Mouse (Mus musculus) liver, embryonic 13.5 days (tissue): ENCODE measurements at regions not wholly inside any gene's neighbourhood (a gene's known extent, or its start where the extent isn't known, plus 50 kb on each side); places are given as distances from the start of the nearest gene placed in this dataset.
A peak's percentile ranks its signal among the peaks of the same experiment; 100 is the strongest.

Source experiments
- ATAC-seq: fragments of 200-750 bp; cut with Nextera tagmentation; 2 replicates; pipeline ENCODE4 v1.8.0; 2017; ENCODE audit warnings: low read depth, mild to moderate bottlenecking, moderate number of reproducible peaks, moderate library complexity
- DNase-seq: peaks from one replicate; pipeline ENCODE4 v3.0.0; 2022
- H3K27ac ChIP-seq: fragments of 300-500 bp; sonication (generic); 2 replicates; pipeline ENCODE4 v1.5.1; 2015; ENCODE audit warnings: moderate library complexity, mild to moderate bottlenecking, inconsistent platforms
- H3K27me3 ChIP-seq: fragments of 300-500 bp; sonication (generic); 2 replicates; pipeline ENCODE4 v1.6.1; 2015; ENCODE audit warnings: mild to moderate bottlenecking, inconsistent platforms
- H3K36me3 ChIP-seq: fragments of 300-500 bp; sonication (generic); 2 replicates; pipeline ENCODE4 v1.6.1; 2015; ENCODE audit warnings: mild to moderate bottlenecking, inconsistent platforms
- H3K4me1 ChIP-seq: fragments of 300-500 bp; sonication (generic); replicated peaks from 2 replicates; pipeline ENCODE4 v1.6.1; 2015; ENCODE audit warnings: inconsistent platforms
- H3K4me2 ChIP-seq: fragments of 300-500 bp; sonication (generic); 2 replicates; pipeline ENCODE4 v1.6.1; 2015; ENCODE audit warnings: inconsistent platforms, mild to moderate bottlenecking, moderate library complexity
- H3K4me3 ChIP-seq: fragments of 300-500 bp; sonication (generic); replicated peaks from 2 replicates; pipeline ENCODE4 v1.5.1; 2015; ENCODE audit warnings: mild to moderate bottlenecking, inconsistent platforms
- H3K9ac ChIP-seq: fragments of 300-500 bp; sonication (generic); 2 replicates; pipeline ENCODE4 v1.6.1; 2015; ENCODE audit warnings: mild to moderate bottlenecking, inconsistent platforms
- H3K9me3 ChIP-seq: fragments of 300-500 bp; sonication (generic); replicated peaks from 2 replicates; pipeline ENCODE4 v1.6.1; 2016; ENCODE audit warnings: inconsistent platforms
- whole genome bisulfite sequencing: fragments of 180-500 bp; shearing (Covaris S2); methylation state at CpG from one replicate; pipeline ENCODE4 v1.1.7; 2015; ENCODE audit not compliant: insufficient replicate concordance; 5-methylcytosine and 5-hydroxymethylcytosine counted together

DNA sequence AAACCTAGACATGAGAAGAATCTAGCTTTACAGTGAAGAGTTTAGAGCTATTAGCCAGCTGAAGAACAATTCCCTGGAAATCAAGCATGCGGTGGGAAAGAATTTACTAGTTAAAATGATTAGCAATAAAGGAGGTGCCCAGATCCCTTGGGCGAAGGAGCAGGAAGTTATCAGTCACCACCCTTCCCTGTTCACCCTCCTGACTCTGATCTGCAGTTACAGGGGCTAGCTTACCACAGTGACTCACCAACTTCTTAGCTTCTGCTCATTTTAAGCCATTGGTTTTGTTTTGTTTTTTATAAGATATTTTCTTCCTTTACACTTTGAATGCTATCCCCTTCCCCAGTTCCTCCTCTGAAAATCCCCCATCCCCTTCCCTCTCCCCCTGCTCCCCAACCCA, 183.6 kb downstream of the Gxylt1 start:
- 19% methylated on average over 2 of the region's 2 CpGs for WGBS
- H3K4me3 ChIP-seq: no peak overlapping the region
- DNase-seq (no peak), ATAC-seq (no peak)
- no peak overlapping the region for H3K4me2 ChIP-seq
- H3K4me1 ChIP-seq: peaks cover 22% of the 10 kb centered on the region
- no peaks in the 10 kb centered on the region for H3K36me3 ChIP-seq
- H3K9me3 ChIP-seq: no peaks in the 10 kb centered on the region
- no peaks in the 10 kb centered on the region for H3K27me3 ChIP-seq
- no peak overlapping the region for H3K9ac ChIP-seq
- H3K27ac ChIP-seq: no peak overlapping the region

DNA sequence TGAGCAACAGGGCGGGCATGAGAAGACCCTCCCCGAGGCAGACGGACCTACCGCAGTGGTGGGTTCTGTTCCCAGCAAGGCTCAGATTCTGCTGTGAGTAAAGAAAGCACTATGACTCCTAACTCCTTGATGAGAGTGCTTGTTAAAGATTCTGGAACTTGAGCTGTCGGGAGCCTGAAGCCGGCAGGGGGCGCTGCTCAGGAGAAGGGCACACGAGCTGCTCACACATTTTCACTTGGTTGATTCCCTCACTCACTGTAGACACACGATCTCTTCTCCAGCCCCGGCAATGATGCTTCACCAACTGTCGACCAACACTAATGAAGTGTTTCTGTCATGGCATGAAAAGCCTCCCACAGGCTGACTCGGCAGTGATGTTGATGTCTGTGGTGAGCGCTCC, 185.6 kb downstream of the Gxylt1 start:
- H3K4me3 ChIP-seq: no peak overlapping the region
- H3K36me3 ChIP-seq: no peaks in the 10 kb centered on the region
- 21% methylated on average over 13 of the region's 13 CpGs for WGBS
- ATAC-seq (no peak), DNase-seq (peak; percentile 32)
- no peak overlapping the region for H3K4me2 ChIP-seq
- no peak overlapping the region for H3K9ac ChIP-seq
- no peaks in the 10 kb centered on the region for H3K27me3 ChIP-seq
- H3K4me1 ChIP-seq: peaks cover 12% of the 10 kb centered on the region
- H3K27ac ChIP-seq: no peak overlapping the region
- H3K9me3 ChIP-seq: no peaks in the 10 kb centered on the region

DNA sequence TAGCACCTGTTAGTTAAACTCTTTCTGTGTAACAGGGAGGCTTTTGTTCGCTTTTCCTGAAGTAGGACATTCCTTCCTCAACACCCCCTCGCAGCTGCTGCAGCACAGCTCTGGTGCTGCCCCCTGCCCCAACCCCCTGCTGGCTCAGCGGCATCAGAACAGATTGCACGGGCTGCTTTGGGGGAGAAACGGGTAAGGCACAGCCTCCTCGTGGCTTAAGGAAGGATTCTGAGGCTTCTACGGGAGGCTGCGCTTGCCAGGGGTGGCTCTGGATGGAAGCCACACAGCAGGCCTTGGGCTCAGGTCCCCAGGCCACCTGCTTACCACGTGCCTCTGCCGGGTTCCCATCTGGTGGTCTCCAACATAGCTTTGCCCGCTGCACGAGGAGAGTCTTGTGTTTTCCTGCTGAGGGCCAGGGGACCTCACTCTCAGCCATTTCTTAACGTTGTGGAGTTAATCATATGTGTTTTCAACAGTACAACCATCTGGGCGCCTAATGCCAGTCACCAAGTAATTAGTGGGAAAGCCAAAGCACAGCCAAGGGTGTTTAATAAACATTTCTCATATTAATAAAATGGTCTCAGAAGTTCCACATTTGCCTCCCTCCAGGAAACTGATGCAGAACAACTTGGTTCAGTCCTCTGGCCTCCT, 189.9 kb downstream of the Gxylt1 start:
- no peak overlapping the region for H3K27ac ChIP-seq
- no peaks in the 10 kb centered on the region for H3K9me3 ChIP-seq
- no peaks in the 10 kb centered on the region for H3K27me3 ChIP-seq
- no peak overlapping the region for H3K4me3 ChIP-seq
- ATAC-seq (no peak), DNase-seq (no peak)
- H3K4me1 ChIP-seq: no peaks in the 10 kb centered on the region
- H3K9ac ChIP-seq: no peak overlapping the region
- no peaks in the 10 kb centered on the region for H3K36me3 ChIP-seq
- no peak overlapping the region for H3K4me2 ChIP-seq
- 55% methylated on average over 14 of the region's 14 CpGs for WGBS

DNA sequence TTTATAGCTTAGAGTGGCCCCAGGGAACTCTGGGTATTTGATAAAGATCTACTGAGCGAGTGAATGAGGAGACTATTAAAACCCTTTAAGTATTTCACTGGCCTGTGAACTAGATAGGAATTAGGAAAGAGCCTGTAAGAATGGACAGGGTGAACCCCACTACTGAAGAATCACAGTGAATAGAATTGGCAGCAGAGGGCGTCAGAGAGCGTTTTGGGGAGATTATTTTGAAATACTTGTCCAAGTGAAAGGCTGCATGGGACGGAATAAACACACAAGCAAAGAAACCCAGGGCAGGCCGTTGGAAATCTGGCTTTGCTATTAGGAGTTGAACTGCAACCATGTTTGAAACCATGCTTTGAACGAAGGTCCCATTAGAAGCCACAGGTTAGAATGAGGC, 200.9 kb downstream of the Gxylt1 start:
- H3K27ac ChIP-seq: no peak overlapping the region
- no peak overlapping the region for H3K4me3 ChIP-seq
- H3K9ac ChIP-seq: no peak overlapping the region
- DNase-seq (no peak), ATAC-seq (no peak)
- 42% methylated on average over 6 of the region's 6 CpGs for WGBS
- H3K4me2 ChIP-seq: no peak overlapping the region
- no peaks in the 10 kb centered on the region for H3K4me1 ChIP-seq
- no peaks in the 10 kb centered on the region for H3K9me3 ChIP-seq
- no peaks in the 10 kb centered on the region for H3K36me3 ChIP-seq
- H3K27me3 ChIP-seq: no peaks in the 10 kb centered on the region

DNA sequence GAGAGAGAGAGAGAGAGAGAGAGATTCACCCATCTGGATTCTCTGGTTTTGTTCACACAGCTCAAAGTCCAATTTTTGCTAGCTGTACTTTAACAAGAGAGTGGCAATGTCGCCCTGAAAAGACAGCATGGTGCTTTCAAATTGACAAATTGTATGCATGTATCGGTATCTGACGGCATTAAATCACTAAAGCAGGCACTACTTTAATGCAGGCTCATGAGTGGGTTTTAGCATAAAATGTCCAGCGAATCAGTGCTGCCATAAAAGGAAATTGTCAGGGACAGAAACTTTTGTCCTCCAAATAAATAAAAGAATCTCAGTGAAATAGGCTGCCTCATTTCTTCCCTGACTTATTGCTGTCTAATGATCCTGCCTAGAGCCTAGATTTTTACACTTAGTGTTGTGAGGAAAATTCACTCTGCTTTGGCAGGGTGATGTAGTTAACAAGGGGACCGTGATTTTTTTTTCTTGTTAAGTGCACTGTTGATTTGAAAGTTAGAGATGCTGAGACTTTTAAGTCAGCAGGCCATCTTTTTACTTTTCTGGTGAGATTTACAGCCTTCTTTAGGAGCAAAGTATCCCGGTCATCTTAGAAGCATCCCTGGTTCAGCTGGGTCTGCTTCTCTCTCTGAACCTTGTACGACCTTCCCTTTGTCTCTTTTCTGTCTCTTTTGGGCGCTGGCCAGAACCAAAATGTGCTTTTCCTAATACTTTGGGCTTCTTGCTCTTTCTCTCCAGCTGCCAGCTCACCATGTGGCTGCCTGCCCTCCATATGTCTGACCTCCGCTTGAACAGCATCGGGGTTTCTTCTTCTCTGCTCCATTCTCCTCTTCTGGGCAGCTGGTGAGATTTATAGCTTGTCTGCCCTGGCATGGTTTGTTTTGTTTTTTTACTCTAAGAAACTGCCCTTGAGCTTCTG, 212.5 kb downstream of the Gxylt1 start:
- H3K27me3 ChIP-seq: no peaks in the 10 kb centered on the region
- no peaks in the 10 kb centered on the region for H3K36me3 ChIP-seq
- 60% methylated on average over 10 of the region's 10 CpGs for WGBS
- H3K4me2 ChIP-seq: no peak overlapping the region
- no peaks in the 10 kb centered on the region for H3K9me3 ChIP-seq
- no peak overlapping the region for H3K4me3 ChIP-seq
- DNase-seq (no peak), ATAC-seq (no peak)
- no peak overlapping the region for H3K9ac ChIP-seq
- H3K4me1 ChIP-seq: no peaks in the 10 kb centered on the region
- H3K27ac ChIP-seq: no peak overlapping the region

DNA sequence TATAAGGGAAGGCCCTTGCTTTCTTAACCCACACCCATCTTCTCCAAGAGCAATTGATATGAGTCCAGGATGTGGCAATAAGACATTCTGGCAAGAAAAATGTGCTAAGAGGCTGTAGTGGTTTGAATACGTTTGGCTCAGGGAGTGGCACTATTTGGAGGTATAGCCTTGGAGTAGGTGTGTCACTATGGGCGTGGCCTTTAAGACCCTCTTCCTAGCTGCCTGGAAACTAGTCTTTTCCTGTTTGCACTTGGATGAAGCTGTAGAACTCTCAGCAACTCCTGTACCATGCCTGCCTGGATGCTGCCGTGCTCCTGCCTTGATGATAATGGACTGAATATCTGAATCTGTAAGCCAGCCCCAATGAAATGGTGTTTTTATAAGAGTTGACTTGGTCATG, 221.5 kb downstream of the Gxylt1 start:
- no peaks in the 10 kb centered on the region for H3K36me3 ChIP-seq
- H3K4me1 ChIP-seq: no peaks in the 10 kb centered on the region
- ATAC-seq (no peak), DNase-seq (no peak)
- 63% methylated on average over 3 of the region's 3 CpGs for WGBS
- H3K27ac ChIP-seq: no peak overlapping the region
- no peaks in the 10 kb centered on the region for H3K27me3 ChIP-seq
- H3K9me3 ChIP-seq: peaks cover 3% of the 10 kb centered on the region; the same call in 1 of the 2 replicates
- no peak overlapping the region for H3K4me3 ChIP-seq
- no peak overlapping the region for H3K4me2 ChIP-seq
- H3K9ac ChIP-seq: no peak overlapping the region

DNA sequence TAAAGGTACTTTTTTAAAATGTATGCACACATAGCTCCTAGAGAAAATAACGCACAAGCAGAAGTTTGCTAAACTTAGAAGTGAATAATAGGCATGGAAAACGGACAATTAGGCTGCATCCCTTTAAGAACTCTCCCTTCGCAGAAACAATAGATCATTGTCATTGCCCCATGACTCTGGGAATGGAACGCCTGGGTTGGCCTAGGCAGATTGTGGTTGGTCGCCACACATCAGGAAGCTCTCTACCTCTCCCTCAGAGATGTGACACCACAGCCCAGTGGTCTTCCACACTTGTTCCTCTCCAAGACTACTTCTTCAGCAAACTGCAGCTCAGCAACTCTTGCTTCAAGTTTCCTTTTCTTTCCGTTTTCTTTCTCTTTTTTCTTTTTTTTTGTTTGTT, 247.8 kb downstream of the Gxylt1 start:
- Histone ChIP-seq H3K9ac (no peak overlapping the region), H3K36me3 (no peaks in the 10 kb centered on the region), H3K4me2 (no peak overlapping the region), H3K27me3 (no peaks in the 10 kb centered on the region), H3K4me3 (no peak overlapping the region), H3K4me1 (no peaks in the 10 kb centered on the region), H3K27ac (no peak overlapping the region), H3K9me3 (no peaks in the 10 kb centered on the region)
- ATAC-seq (no peak), DNase-seq (no peak)
- 24% methylated on average over 6 of the region's 6 CpGs for WGBS

DNA sequence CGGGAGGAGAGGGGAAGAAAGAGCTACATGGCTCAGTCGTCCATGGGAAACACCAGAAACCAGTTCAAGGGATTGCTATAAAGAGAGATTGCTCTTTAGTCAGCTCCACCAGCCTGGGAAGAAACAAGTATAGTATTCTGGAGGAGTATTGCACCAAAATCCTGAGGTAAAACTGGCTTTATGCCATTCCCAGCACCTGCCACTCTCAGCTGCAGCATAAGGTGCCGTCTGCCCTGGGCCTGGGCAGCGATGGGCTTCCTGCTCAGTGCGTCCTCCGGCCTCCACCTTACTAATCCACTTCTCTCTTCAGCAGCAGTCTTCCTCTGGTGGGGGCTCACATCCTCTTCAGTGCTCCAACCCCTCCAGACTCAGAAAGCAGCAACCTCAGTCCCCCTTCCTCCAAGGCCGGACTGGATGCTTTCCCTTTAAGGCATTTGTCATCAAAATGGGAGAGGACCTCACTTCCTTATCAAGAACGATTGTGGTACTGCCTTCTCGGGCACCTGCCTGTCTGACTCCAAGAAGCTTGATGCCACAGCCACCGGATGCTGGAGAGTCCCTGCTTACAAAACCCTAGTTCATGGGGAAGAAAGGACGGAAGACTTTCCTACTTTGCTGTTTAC, 248.4 kb downstream of the Gxylt1 start:
- no peak overlapping the region for H3K4me2 ChIP-seq
- H3K9ac ChIP-seq: no peak overlapping the region
- 34% methylated on average over 11 of the region's 11 CpGs for WGBS

DNA sequence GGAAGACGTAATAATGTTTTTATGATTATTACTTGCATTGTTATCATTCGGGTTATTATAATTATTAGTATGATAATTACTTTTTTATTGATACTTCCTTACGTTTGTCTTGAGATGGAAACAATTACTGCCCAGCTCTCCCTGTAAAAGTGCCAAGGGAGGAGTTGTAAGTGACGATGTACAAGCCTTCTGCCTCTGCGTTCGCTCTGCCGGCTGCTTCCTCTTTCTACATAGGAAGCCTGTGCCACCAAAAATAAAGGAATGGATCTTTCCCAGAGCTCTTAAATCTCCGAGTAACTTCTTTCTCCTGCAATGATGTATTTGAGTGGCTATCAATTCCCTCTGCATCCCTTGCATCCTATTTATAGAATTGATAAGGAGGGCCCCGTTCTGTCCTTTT, 249.2 kb downstream of the Gxylt1 start:
- no peak overlapping the region for H3K4me3 ChIP-seq
- H3K27ac ChIP-seq: no peak overlapping the region
- no peaks in the 10 kb centered on the region for H3K4me1 ChIP-seq
- WGBS: 39% methylated on average over 9 of the region's 9 CpGs
- H3K4me2 ChIP-seq: no peak overlapping the region
- H3K27me3 ChIP-seq: no peaks in the 10 kb centered on the region
- no peaks in the 10 kb centered on the region for H3K36me3 ChIP-seq
- no peak for ATAC-seq
- DNase-seq: no peak
- H3K9ac ChIP-seq: no peak overlapping the region
- no peaks in the 10 kb centered on the region for H3K9me3 ChIP-seq

More for the DNA sequence above, 248.4 kb downstream of the Gxylt1 start:
- Histone ChIP-seq H3K4me1 (no peaks in the 10 kb centered on the region), H3K27me3 (no peaks in the 10 kb centered on the region), H3K27ac (no peak overlapping the region), H3K4me3 (no peak overlapping the region), H3K36me3 (no peaks in the 10 kb centered on the region), H3K9me3 (no peaks in the 10 kb centered on the region)
- DNase-seq (no peak), ATAC-seq (no peak)

DNA sequence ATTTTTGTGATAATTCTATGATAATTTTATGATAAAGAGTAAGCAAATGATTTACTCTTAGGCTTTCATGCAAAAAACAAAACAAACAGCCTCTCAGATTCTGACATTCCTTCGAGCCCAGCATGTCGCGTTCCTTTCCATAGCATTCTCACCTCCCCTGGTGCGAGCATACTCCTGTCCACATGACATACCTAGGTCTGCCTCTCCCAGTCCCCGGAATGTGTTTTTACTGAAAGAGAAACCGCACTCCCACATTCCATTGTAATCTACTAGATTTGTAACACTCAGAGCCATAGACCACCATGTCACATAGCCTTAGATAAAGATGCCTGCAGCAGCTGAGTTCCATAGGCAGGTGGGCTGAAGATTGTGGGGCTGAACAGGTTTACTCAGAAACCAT, 250.8 kb downstream of the Gxylt1 start:
- H3K27ac ChIP-seq: no peak overlapping the region
- DNase-seq: no peak
- H3K9ac ChIP-seq: no peak overlapping the region
- no peak overlapping the region for H3K4me2 ChIP-seq
- no peaks in the 10 kb centered on the region for H3K27me3 ChIP-seq
- H3K9me3 ChIP-seq: no peaks in the 10 kb centered on the region
- WGBS: 70% methylated on average over 6 of the region's 6 CpGs
- no peak for ATAC-seq
- H3K4me1 ChIP-seq: no peaks in the 10 kb centered on the region
- H3K36me3 ChIP-seq: no peaks in the 10 kb centered on the region
- H3K4me3 ChIP-seq: no peak overlapping the region

DNA sequence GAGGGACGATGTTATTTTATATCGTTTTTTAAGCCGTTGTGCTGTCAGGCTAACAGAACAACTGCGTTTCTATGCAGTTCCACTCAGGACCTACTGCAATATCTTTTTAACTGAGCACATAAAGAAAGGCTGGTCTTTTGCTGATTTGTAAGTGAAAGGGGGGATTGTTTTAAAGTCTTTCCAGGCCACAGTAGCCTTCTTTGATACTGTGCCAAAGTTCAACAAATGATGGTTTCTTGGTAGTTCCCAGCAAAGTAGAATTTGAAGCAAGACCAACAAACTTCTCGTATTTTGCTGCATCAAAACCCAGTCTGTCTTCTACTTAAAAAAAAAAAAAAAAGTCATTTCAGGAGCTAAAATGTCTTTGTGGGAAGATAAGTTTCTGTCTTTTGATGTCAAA, 263.8 kb downstream of the Gxylt1 start:
- 74% methylated on average over 5 of the region's 5 CpGs for WGBS
- no peak overlapping the region for H3K4me3 ChIP-seq
- no peaks in the 10 kb centered on the region for H3K36me3 ChIP-seq
- H3K9ac ChIP-seq: no peak overlapping the region
- DNase-seq (no peak), ATAC-seq (no peak)
- peaks cover under 1% of the 10 kb centered on the region; the same call in 1 of the 2 replicates for H3K4me1 ChIP-seq
- no peaks in the 10 kb centered on the region for H3K27me3 ChIP-seq
- H3K9me3 ChIP-seq: no peaks in the 10 kb centered on the region
- H3K4me2 ChIP-seq: no peak overlapping the region
- H3K27ac ChIP-seq: no peak overlapping the region
